Mouse (Mus musculus): ENCODE measurements around the gene Smchd1. TPM values are rescaled to one million over a fixed set of nuclear protein-coding genes. Genes with fewer than 3 reads are reported as not detected.

Gene Smchd1
- polyA plus RNA-seq, 1 experiment from 2014 or later = 103 TPM

DNA sequence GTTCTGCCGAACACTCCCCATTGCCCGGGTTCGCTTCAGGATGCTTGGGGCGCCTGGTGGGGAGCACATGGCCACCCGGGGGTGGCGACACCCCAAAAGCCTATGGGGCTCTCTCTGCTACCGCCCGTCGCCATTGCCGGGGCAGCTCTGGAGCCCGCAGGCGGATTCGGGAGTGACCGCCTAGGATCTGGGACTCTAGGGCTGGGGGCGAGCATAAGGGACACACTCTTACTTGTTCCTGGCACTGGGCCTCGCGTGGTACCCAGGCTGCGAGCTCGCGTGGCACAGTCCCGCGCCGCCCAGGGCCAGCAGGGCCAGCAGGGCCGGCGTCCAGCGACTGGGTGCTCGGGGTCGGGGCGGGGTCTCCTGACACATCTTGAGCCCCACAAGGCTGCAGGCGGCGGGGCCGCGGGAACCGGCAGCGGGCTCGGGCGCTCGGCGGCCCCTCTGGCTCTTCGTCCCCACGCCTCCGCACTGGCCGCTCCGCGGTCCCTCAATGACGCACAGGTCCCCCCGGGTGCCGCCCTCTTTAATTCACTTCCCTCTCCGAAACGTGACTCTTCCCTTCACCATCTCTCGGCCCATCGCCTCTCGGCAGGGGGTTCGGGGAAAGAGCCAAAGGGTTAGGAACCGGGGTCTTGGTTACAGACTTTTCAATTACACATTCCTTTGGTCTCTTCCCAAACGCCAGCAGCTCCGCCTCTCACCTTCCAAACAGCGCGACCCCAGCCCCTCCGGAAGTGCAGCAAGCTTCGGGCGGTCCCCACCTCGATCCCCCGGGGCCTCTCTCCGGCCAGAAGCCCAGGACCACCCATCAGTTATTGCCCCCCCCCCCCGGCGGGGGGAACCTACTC is 164.4 kb downstream of the Smchd1 start:
- Histone ChIP-seq H3K9ac (peak overlapping the region; percentile 60), H3K4me2 (peak overlapping the region; percentile 100), H3K4me1 (ENCODE audit: insufficient read depth) (0 out of 2 replicates have a peak, but pooled peaks cover 3% of the 10 kb centered on the region), H3K27me3 (ENCODE audit: insufficient read depth, low read length) (peaks cover 29% of the 10 kb centered on the region), H3K4me3 (ENCODE audit: low read depth, low read length) (peak overlapping the region; percentile 62), H3K9me3 (ENCODE audit: low read depth, low read length) (no peaks in the 10 kb centered on the region), H3K36me3 (ENCODE audit: insufficient read depth) (no peaks in the 10 kb centered on the region), H3K27ac (ENCODE audit: low read depth) (no peak overlapping the region)
- WGBS = under 1% methylated on average over 67 of the region's 67 CpGs
- no peak for TF ChIP-seq CTCF (IDR thresholded peaks at IDR 0.05; ENCODE audit: low read depth)
- ATAC-seq (ENCODE audit: insufficient read depth) (peak; percentile 59), DNase-seq (peak; percentile 60)

DNA sequence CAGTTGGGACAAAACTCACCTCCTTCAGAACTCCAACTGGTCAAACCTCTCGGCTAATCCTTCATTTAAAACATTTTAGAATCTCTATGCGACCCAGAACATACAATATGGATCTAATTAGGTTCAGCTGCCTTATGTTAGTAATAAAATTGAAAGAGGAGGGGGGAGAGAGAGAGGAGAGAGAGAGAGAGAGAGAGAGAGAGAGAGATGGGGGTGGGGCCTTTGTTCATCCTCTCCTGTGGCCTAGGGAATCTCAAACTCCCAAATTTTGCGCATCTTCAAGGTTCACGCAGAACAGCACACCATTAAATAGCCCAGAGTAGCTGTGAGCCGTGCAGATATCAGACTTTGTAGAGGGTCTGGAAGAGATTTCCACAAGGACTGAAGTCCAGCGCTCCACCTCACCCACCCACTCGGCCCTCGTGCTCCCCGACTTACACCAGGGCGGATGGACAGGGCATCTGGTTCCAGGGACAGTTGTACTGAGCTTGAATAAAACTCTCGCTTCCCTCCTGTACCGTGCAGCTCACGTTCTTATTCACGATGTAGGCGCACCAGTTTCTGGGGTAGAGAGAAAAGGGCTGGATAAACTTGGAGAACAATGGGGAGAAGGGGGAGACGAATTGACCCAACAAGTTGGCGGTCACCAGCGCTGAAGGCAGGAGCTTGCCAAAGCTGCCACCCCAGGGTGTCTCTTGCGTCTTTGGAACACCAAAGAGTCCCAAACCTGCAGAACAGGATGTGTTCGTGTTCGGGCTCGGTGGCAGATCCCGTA is 165.2 kb downstream of the Smchd1 start:
- 0 out of 2 replicates have a peak, but pooled peaks have one; percentile 5 for ATAC-seq (ENCODE audit: insufficient read depth)
- no peak overlapping the region for H3K27ac ChIP-seq (ENCODE audit: low read depth)

DNA sequence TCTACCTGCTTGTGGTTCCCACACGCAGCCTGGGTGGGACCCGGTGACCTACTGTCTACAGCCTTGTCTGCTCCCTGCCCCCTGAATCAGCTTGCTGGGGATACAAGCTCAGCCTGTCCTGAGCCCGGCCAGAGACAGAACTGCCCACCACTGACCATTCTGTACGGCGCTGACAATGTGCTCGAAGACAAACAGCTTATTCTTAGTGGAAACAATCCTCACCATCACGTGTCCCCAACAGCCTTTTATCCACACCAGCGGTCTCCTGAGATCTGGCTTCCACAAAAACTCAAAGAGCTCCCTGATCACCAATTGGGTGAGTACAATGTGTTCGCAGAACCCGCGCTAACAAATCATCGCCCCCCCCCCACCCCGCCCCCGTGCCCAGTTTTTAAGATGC is 166.0 kb downstream of the Smchd1 start:
- ATAC-seq (ENCODE audit: insufficient read depth) = no peak
- no peak overlapping the region for H3K4me3 ChIP-seq (ENCODE audit: low read depth, low read length)
- no peaks in the 10 kb centered on the region for H3K36me3 ChIP-seq (ENCODE audit: insufficient read depth)
- no peak overlapping the region for H3K9ac ChIP-seq
- peak overlapping the region; percentile 100 for H3K4me2 ChIP-seq
- peaks cover 29% of the 10 kb centered on the region for H3K27me3 ChIP-seq (ENCODE audit: insufficient read depth, low read length)
- no peaks in the 10 kb centered on the region for H3K9me3 ChIP-seq (ENCODE audit: low read depth, low read length)
- no peak for DNase-seq
- no peak for TF ChIP-seq CTCF (IDR thresholded peaks at IDR 0.05; ENCODE audit: low read depth)
- 39% methylated on average over 14 of the region's 14 CpGs for WGBS
- no peak overlapping the region for H3K27ac ChIP-seq (ENCODE audit: low read depth)
- H3K4me1 ChIP-seq (ENCODE audit: insufficient read depth) = 0 out of 2 replicates have a peak, but pooled peaks cover 3% of the 10 kb centered on the region

More for the DNA sequence above, 165.2 kb downstream of the Smchd1 start:
- no peak for TF ChIP-seq CTCF (IDR thresholded peaks at IDR 0.05; ENCODE audit: low read depth)
- peak; percentile 36 for DNase-seq
- Histone ChIP-seq H3K9me3 (ENCODE audit: low read depth, low read length) (no peaks in the 10 kb centered on the region), H3K9ac (peak overlapping the region; percentile 60), H3K4me3 (ENCODE audit: low read depth, low read length) (peak overlapping the region; percentile 62), H3K27me3 (ENCODE audit: insufficient read depth, low read length) (peaks cover 29% of the 10 kb centered on the region), H3K4me1 (ENCODE audit: insufficient read depth) (0 out of 2 replicates have a peak, but pooled peaks cover 3% of the 10 kb centered on the region), H3K36me3 (ENCODE audit: insufficient read depth) (no peaks in the 10 kb centered on the region), H3K4me2 (peak overlapping the region; percentile 100)
- WGBS = 3% methylated on average over 23 of the region's 23 CpGs

DNA sequence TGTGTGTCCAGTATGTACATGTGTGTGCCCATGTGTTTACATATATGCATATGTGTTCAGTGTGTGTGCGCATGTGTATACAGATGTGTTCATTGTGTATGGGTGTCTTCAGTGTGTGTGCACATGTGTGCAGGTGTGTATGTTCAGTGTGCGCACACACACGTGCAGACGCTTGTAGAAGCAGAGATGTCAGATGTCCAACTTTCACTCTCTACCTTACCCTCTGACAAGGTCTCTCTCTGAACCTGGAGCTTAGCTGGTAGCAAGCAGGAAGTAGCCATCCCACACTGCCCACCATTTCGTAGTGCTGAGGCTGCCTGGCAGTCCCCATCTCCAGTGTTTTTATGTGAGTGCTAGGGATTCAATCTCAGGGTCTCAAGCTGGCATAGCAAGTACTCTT is 166.8 kb downstream of the Smchd1 start:
- ATAC-seq (ENCODE audit: insufficient read depth) (no peak), DNase-seq (no peak)
- peaks cover 29% of the 10 kb centered on the region for H3K27me3 ChIP-seq (ENCODE audit: insufficient read depth, low read length)
- no peak overlapping the region for H3K4me3 ChIP-seq (ENCODE audit: low read depth, low read length)
- H3K4me2 ChIP-seq = no peak overlapping the region
- H3K4me1 ChIP-seq (ENCODE audit: insufficient read depth) = 0 out of 2 replicates have a peak, but pooled peaks cover 3% of the 10 kb centered on the region
- WGBS = 90% methylated on average over 5 of the region's 5 CpGs
- H3K36me3 ChIP-seq (ENCODE audit: insufficient read depth) = no peaks in the 10 kb centered on the region
- H3K9me3 ChIP-seq (ENCODE audit: low read depth, low read length) = no peaks in the 10 kb centered on the region
- H3K27ac ChIP-seq (ENCODE audit: low read depth) = no peak overlapping the region
- TF ChIP-seq CTCF (IDR thresholded peaks at IDR 0.05; ENCODE audit: low read depth) = no peak
- H3K9ac ChIP-seq = no peak overlapping the region

DNA sequence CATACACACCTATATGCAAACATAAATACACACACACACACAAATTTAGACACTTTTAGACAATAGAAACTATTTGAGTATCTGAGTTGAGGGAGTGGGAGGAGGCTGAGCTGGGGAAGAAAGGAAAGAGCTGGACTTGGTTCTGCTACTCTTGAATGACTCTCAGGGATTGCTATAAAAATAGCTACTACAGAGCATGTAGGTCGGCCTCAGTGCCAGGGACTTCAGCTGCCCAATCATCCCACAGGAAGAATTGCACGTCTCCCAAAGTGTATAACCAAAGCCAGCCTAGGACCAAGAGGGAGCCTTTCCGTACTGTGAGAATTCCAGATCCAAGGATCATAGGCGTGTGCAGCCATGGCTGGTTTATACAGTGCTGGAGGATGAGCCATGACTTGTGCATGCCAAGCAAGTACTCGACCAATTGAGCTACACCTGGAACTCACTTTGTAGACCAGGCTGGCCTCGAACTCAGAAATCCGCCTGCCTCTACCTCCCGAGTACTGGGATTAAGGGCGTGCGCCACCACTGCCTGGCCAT is 167.8 kb downstream of the Smchd1 start:
- no peak overlapping the region for H3K9ac ChIP-seq
- peaks cover 29% of the 10 kb centered on the region for H3K27me3 ChIP-seq (ENCODE audit: insufficient read depth, low read length)
- no peak overlapping the region for H3K27ac ChIP-seq (ENCODE audit: low read depth)
- no peak for TF ChIP-seq CTCF (IDR thresholded peaks at IDR 0.05; ENCODE audit: low read depth)
- H3K4me2 ChIP-seq = no peak overlapping the region
- no peak for ATAC-seq (ENCODE audit: insufficient read depth)
- DNase-seq = no peak
- H3K4me1 ChIP-seq (ENCODE audit: insufficient read depth) = 0 out of 2 replicates have a peak, but pooled peaks cover 3% of the 10 kb centered on the region
- no peaks in the 10 kb centered on the region for H3K36me3 ChIP-seq (ENCODE audit: insufficient read depth)
- WGBS = 89% methylated on average over 10 of the region's 10 CpGs
- H3K9me3 ChIP-seq (ENCODE audit: low read depth, low read length) = no peaks in the 10 kb centered on the region
- no peak overlapping the region for H3K4me3 ChIP-seq (ENCODE audit: low read depth, low read length)

DNA sequence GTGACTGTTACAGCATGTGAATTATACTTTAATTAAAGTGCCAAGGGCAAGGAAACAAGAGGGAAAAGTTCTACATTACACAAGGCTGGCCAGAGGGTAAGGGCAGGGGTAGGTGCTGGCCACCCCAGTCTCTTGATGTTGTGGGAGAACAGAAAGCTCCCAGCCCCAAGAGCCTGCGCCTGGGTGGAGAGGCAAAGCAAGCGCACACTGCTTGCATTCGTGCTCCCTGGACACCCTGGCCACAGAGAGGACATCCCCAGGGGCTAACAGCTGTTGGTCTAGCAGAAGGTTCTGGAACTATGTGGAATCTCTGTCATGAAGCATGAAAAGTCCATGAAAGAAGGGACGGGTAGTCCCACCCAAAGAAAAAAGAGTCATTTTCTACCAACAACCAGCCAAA is 168.4 kb downstream of the Smchd1 start:
- no peak overlapping the region for H3K9ac ChIP-seq
- H3K4me2 ChIP-seq = no peak overlapping the region
- no peak for TF ChIP-seq CTCF (IDR thresholded peaks at IDR 0.05; ENCODE audit: low read depth)
- no peaks in the 10 kb centered on the region for H3K36me3 ChIP-seq (ENCODE audit: insufficient read depth)
- no peak for ATAC-seq (ENCODE audit: insufficient read depth)
- no peak for DNase-seq
- 0 out of 2 replicates have a peak, but pooled peaks cover 3% of the 10 kb centered on the region for H3K4me1 ChIP-seq (ENCODE audit: insufficient read depth)
- no peaks in the 10 kb centered on the region for H3K9me3 ChIP-seq (ENCODE audit: low read depth, low read length)
- H3K4me3 ChIP-seq (ENCODE audit: low read depth, low read length) = no peak overlapping the region
- H3K27me3 ChIP-seq (ENCODE audit: insufficient read depth, low read length) = peaks cover 29% of the 10 kb centered on the region
- no peak overlapping the region for H3K27ac ChIP-seq (ENCODE audit: low read depth)
- WGBS = 86% methylated on average over 4 of the region's 4 CpGs

Measured in lung, embryonic 14.5 days (tissue).